Mouse (Mus musculus): ENCODE data around the gene Nrgn. TPM values are rescaled to one million over a fixed set of nuclear protein-coding genes. Genes with fewer than 3 reads are reported as not detected.

Nrgn gene
- total RNA-seq, 4 experiments from 2014 or later = 1,107 to 1,307 (median 1,240) TPM

DNA sequence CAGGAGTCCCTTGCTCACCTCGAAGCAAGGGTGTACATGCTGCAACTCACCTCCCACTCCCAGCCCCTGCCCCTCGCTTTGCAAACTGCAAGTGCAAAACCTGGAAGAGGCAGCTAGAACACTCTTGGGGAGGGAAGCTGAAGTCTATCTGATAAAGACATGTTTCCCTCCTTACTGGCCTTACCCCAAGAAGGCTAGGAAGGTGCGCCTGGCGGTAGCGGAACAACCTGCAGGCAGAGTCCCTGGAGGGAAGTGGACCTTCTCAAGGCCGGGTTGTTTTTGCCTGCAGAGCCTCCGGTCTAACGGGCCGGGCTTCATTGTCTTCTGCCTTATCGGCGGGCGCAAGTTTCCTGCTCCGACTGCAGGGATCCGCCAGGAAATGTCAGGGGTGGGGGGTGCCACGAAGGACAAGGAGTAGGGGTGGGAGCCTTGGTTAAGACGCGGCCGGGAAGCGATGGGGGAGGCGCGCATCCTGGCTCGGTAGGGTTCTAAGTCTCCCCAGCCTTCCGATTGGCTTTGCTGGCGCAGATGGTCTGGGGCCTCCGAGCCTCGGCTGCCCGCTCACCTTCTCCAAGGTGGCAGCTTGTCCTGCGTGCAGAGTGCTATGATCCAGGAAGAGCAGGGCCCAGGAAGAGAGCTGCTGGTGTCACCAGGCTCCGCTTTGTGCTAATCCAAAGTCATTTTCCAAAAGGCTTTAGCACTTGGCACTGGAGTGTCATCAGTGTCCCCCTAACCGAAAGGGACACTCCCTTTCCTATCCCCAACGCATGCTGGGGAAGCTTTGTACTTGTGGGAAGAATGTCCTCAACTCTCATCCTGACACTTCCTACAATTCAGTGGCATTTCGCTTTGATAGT lies 22.4 kb downstream of the Nrgn start:
- no peak for DNase-seq (ENCODE audit: low spot score in 2 of 2)

DNA sequence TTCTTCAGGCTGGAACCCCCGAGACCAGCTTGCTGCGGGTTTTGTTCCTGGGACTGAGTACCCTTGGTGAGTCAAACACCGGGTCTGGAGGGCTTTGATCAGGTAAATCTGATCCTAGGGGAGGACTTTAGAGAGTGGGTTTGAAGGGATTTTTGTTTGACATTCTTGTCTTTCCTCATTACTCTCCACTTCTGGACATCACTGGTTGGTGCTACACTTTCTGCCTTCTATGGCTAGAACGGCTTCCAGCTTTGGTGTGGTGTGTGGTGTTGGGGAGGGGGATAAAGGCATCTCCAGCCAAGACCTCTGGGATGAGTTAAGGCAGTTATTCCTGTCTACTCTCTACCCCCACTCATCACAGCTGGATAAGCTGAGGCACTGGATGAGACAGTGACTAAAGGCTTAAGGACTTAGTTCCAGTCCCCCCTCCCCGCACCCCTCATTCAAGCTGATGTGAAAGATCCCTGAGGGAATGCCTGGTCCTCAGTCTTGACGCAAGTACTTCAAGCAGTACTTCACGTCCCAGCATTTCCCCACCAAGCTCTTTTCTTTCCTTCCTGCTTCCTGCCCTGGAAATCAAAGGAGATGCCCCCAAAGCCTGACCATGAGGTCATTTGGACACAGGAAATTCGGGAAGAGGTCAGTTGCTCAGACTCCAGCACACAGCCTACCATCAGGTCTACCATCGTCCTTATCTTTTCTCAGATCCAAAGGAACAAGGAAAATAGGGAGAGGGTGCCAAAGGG lies 24.3 kb downstream of the Nrgn start:
- DNase-seq (ENCODE audit: low spot score in 2 of 2) = no peak

DNA sequence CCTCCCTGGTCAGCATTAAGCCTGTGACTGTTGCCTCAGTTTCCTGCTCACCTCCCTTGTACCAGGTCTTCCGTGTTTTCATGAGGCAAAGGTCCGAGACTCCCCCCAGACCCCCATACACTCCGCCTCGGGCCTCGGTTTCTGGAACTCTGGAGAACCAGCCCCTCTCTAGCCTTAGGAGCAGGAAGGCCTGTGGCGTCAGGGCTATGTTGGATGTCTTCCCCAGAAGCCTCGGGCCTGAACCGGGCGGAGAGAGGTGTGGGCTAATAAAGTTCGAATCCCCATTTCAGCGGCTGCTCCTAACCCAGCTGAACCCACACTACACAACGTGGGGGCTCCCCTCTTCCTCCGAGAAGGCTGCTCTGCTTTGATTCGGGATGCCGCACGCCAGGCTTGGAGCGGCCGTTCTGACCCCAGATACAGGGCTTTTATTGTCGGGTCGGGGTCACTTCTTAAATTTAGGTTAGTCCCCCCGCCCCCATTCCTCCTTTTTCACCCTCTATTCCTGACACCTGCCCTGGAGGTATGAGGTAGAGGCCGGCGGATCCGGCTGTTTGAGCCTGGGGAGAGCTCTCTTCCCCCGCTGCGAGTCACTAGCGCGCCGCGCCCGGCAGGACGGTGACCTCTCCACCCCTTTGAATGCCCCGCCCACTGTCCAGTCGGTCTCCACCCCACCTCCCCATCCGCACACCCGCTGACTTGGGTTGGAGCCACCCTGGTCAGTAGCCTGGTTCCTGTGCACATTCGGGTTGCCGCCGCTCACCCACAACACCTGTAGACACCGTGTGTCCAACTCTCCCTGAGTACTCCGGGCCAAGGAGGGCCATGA lies 25.1 kb downstream of the Nrgn start, which contains the start of gene Esam:
Gene Esam, plus strand, starts transcription at position 683 of the 829 bp plus-strand sequence.
- DNase-seq (ENCODE audit: low spot score in 2 of 2) = no peak

DNA sequence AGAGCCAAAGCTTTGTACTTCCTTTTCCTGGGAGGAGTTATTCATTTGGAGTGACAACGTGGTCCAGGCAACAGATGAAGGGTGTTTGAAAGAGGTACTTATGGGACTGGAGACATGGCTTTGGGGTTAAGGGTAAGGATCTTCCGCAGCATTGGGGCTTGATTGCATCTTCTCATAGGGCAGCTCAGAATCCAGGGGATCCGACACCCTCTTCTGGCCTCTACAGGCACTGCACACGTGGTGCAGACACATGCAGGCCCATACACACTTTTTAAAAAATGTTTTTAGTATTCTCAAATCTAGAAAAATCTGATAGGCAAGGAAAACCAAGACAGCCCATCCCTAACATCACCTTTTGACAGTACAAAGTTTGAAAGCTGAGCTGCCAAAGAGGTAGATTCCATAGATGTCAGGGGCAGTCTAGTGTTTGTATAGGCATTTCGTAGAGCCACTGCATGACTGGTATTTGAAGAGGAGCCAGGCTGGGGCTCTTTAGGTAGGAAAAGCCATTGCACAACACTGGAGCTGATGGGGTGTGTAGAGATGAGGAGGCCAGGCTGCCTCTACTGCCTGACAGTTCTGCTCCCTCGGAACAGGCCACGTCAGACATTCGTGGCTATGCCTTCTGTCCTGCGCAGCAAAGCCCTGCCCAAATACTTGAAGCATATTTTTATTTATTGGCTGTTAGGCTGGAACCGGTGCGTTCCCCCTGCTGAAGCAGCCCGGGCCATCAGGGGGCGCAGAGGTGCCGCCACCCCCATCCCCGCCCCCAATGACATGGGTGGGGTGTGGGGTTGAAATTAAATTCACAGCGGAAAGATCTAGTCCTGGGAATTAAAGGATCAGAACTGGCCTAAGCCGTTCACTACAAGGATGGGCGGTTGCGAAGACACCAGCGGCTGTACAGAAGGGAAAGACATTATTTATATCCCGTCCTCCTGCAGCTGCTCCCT lies 26.0 kb downstream of the Nrgn start:
- DNase-seq (ENCODE audit: low spot score in 2 of 2) = no peak

DNA sequence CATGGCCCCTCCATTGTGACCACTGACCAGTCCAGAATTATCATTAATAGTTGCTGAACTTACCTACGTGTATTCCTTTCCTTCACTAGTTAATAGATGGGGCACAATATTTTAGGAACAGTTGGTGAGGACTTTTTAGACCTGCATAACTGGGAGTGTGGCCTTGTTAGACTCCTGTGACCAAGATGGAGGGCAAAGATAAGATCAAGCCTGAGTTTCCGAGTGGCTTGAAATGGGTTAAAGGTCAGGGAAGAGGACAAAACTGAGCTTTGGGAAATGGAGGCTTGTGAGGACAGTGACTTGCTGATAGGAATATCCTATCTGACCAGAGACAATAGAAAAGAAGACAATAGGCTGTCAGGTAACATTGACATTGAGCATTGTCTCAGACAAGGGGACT lies 27.2 kb downstream of the Nrgn start:
- no peak for DNase-seq (ENCODE audit: low spot score in 2 of 2)

DNA sequence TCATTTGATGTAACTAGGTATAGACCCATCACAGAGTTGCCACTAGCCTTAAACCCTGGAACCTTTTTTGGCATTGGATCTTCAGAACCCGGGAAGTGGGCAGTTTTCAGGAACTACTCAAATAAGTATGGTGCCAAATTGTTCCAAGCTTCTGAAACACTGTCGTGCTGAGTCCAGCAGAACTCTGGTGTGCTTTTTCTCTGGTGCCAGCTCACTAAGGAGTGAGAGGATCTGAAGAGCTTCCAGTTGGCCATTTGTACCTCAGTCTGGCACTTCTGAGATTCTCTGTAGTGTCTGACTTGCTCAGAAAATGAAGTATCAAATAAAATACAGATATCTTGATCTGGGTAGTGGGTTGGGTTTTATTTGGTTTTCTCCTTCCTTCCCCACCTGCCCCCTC lies 32.7 kb downstream of the Nrgn start:
- DNase-seq (ENCODE audit: low spot score in 2 of 2) = no peak

DNA sequence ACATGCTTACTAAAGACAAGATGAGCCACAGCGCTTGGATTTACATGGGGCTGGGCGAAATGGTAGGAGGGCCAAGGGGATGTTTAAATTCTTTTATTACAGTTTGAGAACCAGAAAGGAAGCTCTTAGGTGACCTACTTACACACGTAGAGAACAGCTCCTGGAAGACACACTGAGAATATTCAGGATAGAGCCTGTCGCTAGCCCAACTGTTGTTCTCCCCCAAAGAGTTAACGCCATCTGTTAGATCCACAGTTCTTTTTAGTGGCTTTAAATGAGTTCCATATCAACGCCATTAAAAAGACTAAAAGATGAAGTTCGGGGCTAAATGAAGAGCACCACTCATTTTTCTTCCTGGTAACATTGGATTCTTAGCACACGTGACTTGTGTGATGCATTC lies 33.7 kb downstream of the Nrgn start:
- DNase-seq (ENCODE audit: low spot score in 2 of 2) = no peak

DNA sequence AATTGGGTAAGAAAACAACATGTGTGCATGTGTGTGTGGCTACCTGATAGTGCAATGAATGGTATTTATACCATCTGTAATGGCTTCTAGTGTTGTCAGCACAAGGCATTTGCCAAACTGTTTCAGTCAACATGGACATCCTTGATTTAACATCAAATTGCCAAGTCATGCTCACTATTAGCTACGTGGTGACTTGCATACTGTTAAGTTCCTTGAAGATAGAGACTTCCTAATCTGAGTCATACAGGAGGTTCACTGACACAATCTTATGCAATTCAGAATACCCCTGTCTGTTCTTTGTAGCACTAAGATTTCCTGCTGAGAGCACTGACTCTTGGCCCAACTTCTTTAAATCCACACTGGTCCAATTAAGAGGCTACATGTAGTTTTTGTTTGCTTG lies 35.2 kb downstream of the Nrgn start:
- DNase-seq (ENCODE audit: low spot score in 2 of 2) = no peak

DNA sequence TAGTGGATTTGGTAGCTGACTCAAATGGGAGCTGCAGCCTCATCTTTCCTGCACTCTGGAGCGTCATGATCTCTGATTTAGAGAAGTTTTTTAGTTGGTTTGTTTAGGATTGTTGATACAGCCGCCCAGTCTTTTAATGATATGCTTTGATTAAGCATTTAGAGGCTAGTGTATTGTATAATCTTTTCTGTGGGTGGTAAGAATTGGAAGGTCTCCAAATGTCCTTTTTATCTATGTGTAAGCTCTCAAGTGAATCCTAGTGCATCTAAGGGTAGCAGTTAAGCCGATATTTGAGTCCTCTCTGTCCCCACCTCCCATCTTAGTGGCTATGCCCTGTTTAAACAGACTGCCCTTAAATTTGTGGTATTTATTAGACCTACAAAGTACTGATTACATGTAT lies 38.2 kb downstream of the Nrgn start:
- DNase-seq (ENCODE audit: low spot score in 2 of 2) = no peak

DNA sequence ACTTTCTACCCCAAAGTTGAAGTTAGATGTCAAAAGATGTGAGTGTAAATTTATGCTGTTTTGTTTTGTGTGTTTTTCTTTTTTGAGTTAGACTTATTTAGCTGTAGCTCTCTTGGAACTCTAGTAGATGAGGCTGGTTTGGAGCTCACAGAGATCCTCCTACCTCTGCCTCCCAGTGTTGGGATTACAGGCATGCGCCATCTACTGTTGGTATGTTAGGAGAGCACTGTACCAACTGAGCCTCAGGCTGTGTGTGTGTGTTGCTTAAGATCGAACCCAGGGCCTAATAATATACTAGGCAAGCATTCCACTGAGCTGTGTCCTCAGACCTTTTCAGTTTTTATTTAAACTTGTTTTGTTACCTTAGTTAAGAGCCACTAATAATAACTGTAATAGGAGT lies 40.6 kb downstream of the Nrgn start:
- DNase-seq (ENCODE audit: low spot score in 2 of 2) = no peak

DNA sequence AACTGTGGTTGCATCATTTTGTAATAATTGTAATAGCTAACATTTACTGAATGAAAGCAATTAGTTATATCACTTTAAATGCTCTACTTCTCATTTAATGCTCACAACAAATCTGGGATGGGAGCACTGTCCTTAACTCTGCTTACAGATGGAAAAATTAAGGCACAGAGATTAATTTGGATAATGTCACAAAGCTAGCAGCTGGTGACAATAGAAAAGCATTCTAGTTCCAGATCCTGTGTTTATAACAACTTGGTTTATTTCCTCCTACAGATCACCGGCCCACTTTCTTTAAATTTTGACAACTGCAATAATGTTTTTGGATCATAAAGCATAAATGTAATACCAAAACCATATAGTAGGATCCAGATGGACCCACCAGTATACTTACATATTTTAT lies 46.7 kb downstream of the Nrgn start:
- DNase-seq (ENCODE audit: low spot score in 2 of 2) = no peak

DNA sequence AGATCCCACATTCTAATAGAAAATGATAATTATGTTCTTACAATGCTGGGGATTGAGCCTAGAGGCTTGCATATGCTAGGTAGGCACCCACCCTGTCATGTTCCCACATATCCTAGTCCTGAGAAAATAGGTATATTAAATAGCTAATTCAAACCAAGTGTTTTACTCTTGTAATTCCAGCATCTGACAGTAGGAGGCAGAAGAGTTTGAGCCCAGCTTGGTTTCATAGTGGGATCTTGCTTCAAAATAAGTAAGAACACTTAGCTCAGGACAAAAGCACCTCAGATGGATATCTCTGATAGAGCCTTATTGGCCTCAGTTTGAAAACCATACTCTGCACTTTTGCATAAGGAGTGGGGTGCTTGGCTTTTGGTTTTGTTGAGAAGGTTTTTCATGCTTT lies 48.4 kb downstream of the Nrgn start:
- no peak for DNase-seq (ENCODE audit: low spot score in 2 of 2)

DNA sequence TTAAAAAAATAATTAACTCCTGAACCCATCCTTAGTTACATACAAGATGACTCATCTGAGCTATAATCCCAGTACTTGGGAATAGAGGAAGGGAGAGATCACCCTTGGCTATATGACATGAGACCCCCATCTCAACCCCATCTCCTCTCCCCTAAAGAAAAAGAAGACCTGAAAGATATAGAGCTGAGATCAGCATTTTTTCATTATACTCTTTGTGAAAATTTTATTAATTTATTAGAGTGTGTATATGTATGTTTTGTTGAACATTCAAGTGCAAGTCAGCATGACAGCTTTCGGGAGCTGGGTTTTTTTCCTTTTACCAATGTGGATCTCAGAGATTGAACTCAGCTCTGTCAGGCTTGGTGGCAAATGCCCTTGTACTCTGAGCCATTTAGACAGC lies 51.5 kb downstream of the Nrgn start:
- DNase-seq (ENCODE audit: low spot score in 2 of 2) = no peak

DNA sequence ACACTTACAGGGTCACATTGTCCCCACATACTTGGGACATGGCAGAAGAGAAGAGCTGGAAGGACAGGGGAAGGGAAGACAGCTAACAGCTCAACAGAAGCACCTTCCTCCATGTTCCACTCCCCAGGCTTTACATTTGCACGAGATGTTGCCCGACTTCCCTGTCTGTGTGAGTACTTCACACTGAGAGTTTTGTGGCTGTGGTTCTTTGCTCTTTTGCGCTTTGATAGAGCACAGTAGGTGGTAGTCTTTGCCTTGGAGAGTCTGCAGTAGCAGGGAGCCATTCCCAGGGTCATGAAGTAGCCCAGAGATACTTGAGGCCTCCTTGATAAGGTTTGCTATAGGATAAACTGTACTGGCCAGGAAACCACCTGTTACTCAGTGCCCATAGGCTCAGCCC lies 52.5 kb downstream of the Nrgn start:
- DNase-seq (ENCODE audit: low spot score in 2 of 2) = no peak

DNA sequence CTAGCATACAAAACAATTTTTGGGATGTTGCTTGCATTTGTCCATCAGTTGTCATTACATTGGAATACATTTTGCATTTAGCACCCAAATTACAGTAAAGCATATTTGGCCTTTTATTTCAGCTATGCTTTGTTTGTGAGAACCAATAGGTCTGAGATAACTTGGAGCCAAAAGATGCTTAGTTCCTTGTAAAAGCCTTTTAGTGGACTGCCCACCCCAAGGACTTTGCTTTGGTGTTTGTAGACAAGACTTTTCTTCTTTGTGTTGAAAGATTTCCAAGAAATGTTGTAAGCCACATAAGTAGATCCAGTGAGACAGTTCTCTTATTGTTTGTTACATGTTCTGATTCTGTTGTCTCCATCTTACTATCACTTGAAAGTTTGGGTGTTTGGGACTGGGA lies 56.4 kb downstream of the Nrgn start:
- DNase-seq (ENCODE audit: low spot score in 2 of 2) = no peak

DNA sequence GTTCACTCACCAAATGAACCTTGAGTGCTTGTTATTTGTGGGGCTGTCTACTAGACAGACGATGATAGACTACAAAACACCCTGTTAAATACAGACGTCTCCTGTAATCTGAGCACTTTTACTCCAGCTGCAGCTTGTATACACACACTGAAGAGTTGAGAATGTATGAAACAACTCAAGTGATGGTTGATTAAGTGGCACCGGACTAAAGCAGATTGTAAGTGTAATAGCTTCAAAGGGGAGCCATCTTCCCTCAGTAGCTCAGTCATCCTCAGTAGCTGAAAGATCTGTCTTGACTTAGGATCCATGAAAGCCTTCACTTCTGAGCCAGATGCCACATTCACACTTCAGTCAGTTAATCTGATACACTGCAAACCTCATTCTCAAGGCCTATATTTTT lies 56.9 kb downstream of the Nrgn start:
- no peak for DNase-seq (ENCODE audit: low spot score in 2 of 2)

Other genes with a start within 250 kb of the Nrgn start
- gene Ccdc15, start 204.5 kb downstream of the Nrgn start, total RNA-seq (2022) = 1 to 10 TPM; 2.3 to 3.4 (median 2.4) TPM
- 10 to 100 TPM; 56.5 to 69.3 (median 64.2) TPM for gene Hepacam, start 185.6 kb downstream of the Nrgn start, total RNA-seq (2022)
- gene Robo4, start 151.0 kb downstream of the Nrgn start, total RNA-seq (2022) = 1 to 10 TPM; 5.4 to 9.2 (median 6.5) TPM
- gene Robo3, start 119.7 kb downstream of the Nrgn start, total RNA-seq (2022) = 10 to 100 TPM; 10.3 to 16.0 (median 13.1) TPM
- 10 to 100 TPM; 20.2 to 25.7 (median 23.6) TPM for gene Msantd2, start 63.6 kb downstream of the Nrgn start, total RNA-seq (2022)
- gene Esam, start 24.8 kb downstream of the Nrgn start, total RNA-seq (2022) = 10 to 100 TPM; 14.7 to 24.6 (median 18.6) TPM
- 1 to 10 TPM; 3.5 to 5.7 (median 4.2) TPM for gene Vsig2, start 13.6 kb downstream of the Nrgn start, total RNA-seq (2022)
- gene Siae, start 2.8 kb upstream of the Nrgn start, total RNA-seq (2022) = 10 to 100 TPM; 10.0 to 15.7 (median 13.4) TPM
- gene Spa17, start 60.8 kb upstream of the Nrgn start, total RNA-seq (2022) = 1 to 10 TPM; 1.5 to 4.0 (median 2.1) TPM
- gene Tbrg1, start 104.4 kb upstream of the Nrgn start, total RNA-seq (2022) = 10 to 100 TPM; 43.5 to 49.1 (median 47.5) TPM
- gene Panx3, start 116.3 kb upstream of the Nrgn start, total RNA-seq (2022) = not detected
- gene Olfr160, start 163.3 kb upstream of the Nrgn start, total RNA-seq (2022) = not detected
- gene Olfr874, start 192.2 kb upstream of the Nrgn start, total RNA-seq (2022) = not detected
- not detected for gene Olfr875, start 219.0 kb upstream of the Nrgn start, total RNA-seq (2022)